Mouse (Mus musculus) central nervous system, embryonic 14 days (tissue): ENCODE data around the gene Csf2. TPM values are rescaled to one million over a fixed set of nuclear protein-coding genes. Genes with fewer than 3 reads are reported as not detected.

ENCODE experiments used
- polyA plus RNA-seq: library from polyadenylated mRNA; depleted of rRNA; stranded (reverse); fragments of >200 nt; gene quantifications from 2 replicates; pipeline ENCODE4 v1.2.3, GENCODE M21; 2012; rRNA removed

The Csf2 gene
- not detected in 2 replicates for polyA plus RNA-seq

GRCm38 (mm10) chr11:54248940-54249717 lies at the start of gene Csf2:
Csf2 (minus strand) TSS chr11:54249667.

GRCm38 (mm10) chr11:54267177-54267576 lies 17.7 kb upstream of the Csf2 start, which contains the start of gene Il3:
Il3 (minus strand) TSS chr11:54267277.

Other genes starting within 250 kb of the Csf2 start
- gene Slc22a4, start 221.6 kb downstream of the Csf2 start, polyA plus RNA-seq, result 1.4 and 2.2 TPM in 2 replicates
- gene Pdlim4, start 180.7 kb downstream of the Csf2 start, polyA plus RNA-seq, result 32.0 and 37.8 TPM in 2 replicates
- 14.7 and 31.3 TPM in 2 replicates for gene P4ha2, start 149.6 kb downstream of the Csf2 start, polyA plus RNA-seq
- gene Il3, start 17.6 kb upstream of the Csf2 start, polyA plus RNA-seq, result not detected in 2 replicates
- gene Acsl6, start 54.1 kb upstream of the Csf2 start, polyA plus RNA-seq, result 42.2 and 46.1 TPM in 2 replicates
- gene Meikin, start 121.0 kb upstream of the Csf2 start, polyA plus RNA-seq, result not detected in 2 replicates
- 8.6 and 9.0 TPM in 2 replicates for gene Fnip1, start 188.5 kb upstream of the Csf2 start, polyA plus RNA-seq